Mouse (Mus musculus) erythroblast, adult 5-6 weeks (primary cell): Measurements from ENCODE around the gene Scgb3a1. TPM values are rescaled to one million over a fixed set of nuclear protein-coding genes. Genes with fewer than 3 reads are reported as not detected.

Experiments used
- ATAC-seq: replicated peaks from 2 replicates; pipeline ENCODE4 v1.8.0; 2016; ENCODE audit warnings: moderate number of reproducible peaks, mild to moderate bottlenecking, moderate TSS enrichment, inconsistent platforms; ENCODE audit not compliant: poor library complexity, low FRiP score, severe bottlenecking
- total RNA-seq, 2 experiments: library from RNA; stranded (forward) in 1 of 2; stranded (reverse) in 1 of 2; fragments of 150-400 nt in 1 of 2; fragments of 200-764, 138-1000 nt in 1 of 2; gene quantifications; 2 replicates each; pipeline versions ENCODE4 v1.2.3 to v1.2.4; 2015 to 2017; ENCODE audit warnings: low replicate concordance in 2 of 2

Scgb3a1 gene
- total RNA-seq (2015; ENCODE audit: low replicate concordance) (not detected in 2 replicates), total RNA-seq (2017; ENCODE audit: low replicate concordance) (not detected in 2 replicates)

- no peak for ATAC-seq
These were observed at the start of gene Scgb3a1 for GRCm38 (mm10) chr11:49663310-49663709. TSS of gene Scgb3a1 (plus strand) at chr11:49663610.

- no peak for ATAC-seq
These were observed 47.3 kb upstream of the Scgb3a1 start for GRCm38 (mm10) chr11:49615856-49616725.

- no peak for ATAC-seq
These were observed 44.9 kb upstream of the Scgb3a1 start for GRCm38 (mm10) chr11:49618476-49618875.

GRCm38 (mm10) chr11:49621953-49622352 lies 41.5 kb upstream of the Scgb3a1 start:
- ATAC-seq: no peak

GRCm38 (mm10) chr11:49624156-49624555 lies 39.3 kb upstream of the Scgb3a1 start:
- no peak for ATAC-seq

GRCm38 (mm10) chr11:49625863-49626262 lies 37.5 kb upstream of the Scgb3a1 start:
- no peak for ATAC-seq

GRCm38 (mm10) chr11:49626748-49627147 lies 36.7 kb upstream of the Scgb3a1 start:
- no peak for ATAC-seq

GRCm38 (mm10) chr11:49631154-49631553 lies 32.3 kb upstream of the Scgb3a1 start:
- ATAC-seq: no peak

GRCm38 (mm10) chr11:49632256-49632655 lies 31.2 kb upstream of the Scgb3a1 start:
- ATAC-seq: no peak

GRCm38 (mm10) chr11:49634101-49634500 lies 29.3 kb upstream of the Scgb3a1 start:
- 0 out of 2 replicates have a peak, but pooled peaks have one; percentile 16 for ATAC-seq

GRCm38 (mm10) chr11:49635671-49636070 lies 27.7 kb upstream of the Scgb3a1 start:
- ATAC-seq: no peak

GRCm38 (mm10) chr11:49636449-49636848 lies 27.0 kb upstream of the Scgb3a1 start:
- no peak for ATAC-seq

- no peak for ATAC-seq
These were observed 17.7 kb upstream of the Scgb3a1 start for GRCm38 (mm10) chr11:49645677-49646076.

GRCm38 (mm10) chr11:49650113-49650993 lies 13.1 kb upstream of the Scgb3a1 start:
- no peak for ATAC-seq

- 0 out of 2 replicates have a peak, but pooled peaks have one; percentile 41 for ATAC-seq
These were observed 12.2 kb upstream of the Scgb3a1 start for GRCm38 (mm10) chr11:49650994-49651761.

- ATAC-seq: no peak
These were observed 11.6 kb upstream of the Scgb3a1 start for GRCm38 (mm10) chr11:49651762-49652322.

- ATAC-seq: peak; percentile 83
These were observed 10.9 kb upstream of the Scgb3a1 start for GRCm38 (mm10) chr11:49652401-49653078.

GRCm38 (mm10) chr11:49653079-49653408 lies 10.4 kb upstream of the Scgb3a1 start:
- peak; percentile 25; the same call in 1 of the 2 replicates for ATAC-seq

- no peak for ATAC-seq
These were observed 8.8 kb upstream of the Scgb3a1 start for GRCm38 (mm10) chr11:49654651-49655050.
